Mouse (Mus musculus) lung, postnatal 0 days (tissue): ENCODE measurements around the gene Nsf. TPM values are rescaled to one million over a fixed set of nuclear protein-coding genes. Genes with fewer than 3 reads are reported as not detected.

Experiments
- ATAC-seq: fragments of 200-750 bp; cut with Nextera tagmentation; 2 replicates; pipeline ENCODE4 v1.8.0; 2017; ENCODE audit warnings: moderate library complexity
- DNase-seq: peaks from one replicate; pipeline ENCODE4 v3.0.0-alpha.2; 2016; ENCODE audit warnings: low spot score
- H3K27ac ChIP-seq: fragments of 300-500 bp; sonication (generic); 2 replicates; pipeline ENCODE4 v1.5.1; 2014; ENCODE audit warnings: antibody characterized with exemption, mild to moderate bottlenecking, low read length, mixed read lengths
- H3K27me3 ChIP-seq: fragments of 300-500 bp; sonication (generic); replicated peaks from 2 replicates; pipeline ENCODE4 v1.6.1; 2014; ENCODE audit warnings: low read length, mixed read lengths; ENCODE audit not compliant: insufficient read depth
- H3K36me3 ChIP-seq: fragments of 300-500 bp; sonication (generic); 2 replicates; pipeline ENCODE4 v1.6.1; 2014; ENCODE audit warnings: low read length, mixed read lengths; ENCODE audit not compliant: insufficient read depth
- H3K4me1 ChIP-seq: fragments of 300-500 bp; sonication (generic); 2 replicates; pipeline ENCODE4 v1.6.1; 2014; ENCODE audit warnings: antibody characterized with exemption, low read depth, low read length, mixed read lengths; ENCODE audit not compliant: insufficient read depth
- H3K4me2 ChIP-seq: fragments of 300-500 bp; sonication (generic); replicated peaks from 2 replicates; pipeline ENCODE4 v1.6.1; 2014; ENCODE audit warnings: low read depth, mild to moderate bottlenecking, low read length, moderate library complexity, mixed read lengths
- H3K4me3 ChIP-seq: fragments of 300-500 bp; sonication (generic); 2 replicates; pipeline ENCODE4 v1.5.1; 2014; ENCODE audit warnings: low read depth, low read length
- H3K9ac ChIP-seq: fragments of 300-500 bp; sonication (generic); replicated peaks from 2 replicates; pipeline ENCODE4 v1.6.1; 2014; ENCODE audit warnings: low read depth, mild to moderate bottlenecking
- H3K9me3 ChIP-seq: fragments of 300-500 bp; sonication (generic); 2 replicates; pipeline ENCODE4 v1.6.1; 2016; ENCODE audit warnings: low read length, mixed read lengths
- CTCF ChIP-seq: IDR thresholded peaks from 2 replicates; pipeline ENCODE4 v1.5.1; 2016; ENCODE audit warnings: antibody characterized with exemption, mild to moderate bottlenecking
- EP300 ChIP-seq: IDR thresholded peaks from 2 replicates; pipeline ENCODE4 v1.6.1; 2016; ENCODE audit warnings: antibody characterized with exemption, mild to moderate bottlenecking, control low read depth
- WGBS: fragments of 180-500 bp; shearing (Covaris S2); extraction: QIAGEN DNeasy Blood & Tissue Kit; methylation state at CpG from one replicate; pipeline ENCODE4 v1.1.7; 2014; 5-methylcytosine and 5-hydroxymethylcytosine counted together
- polyA plus RNA-seq: library from polyadenylated mRNA; unstranded; fragments of >200 nt; fragmentation: Nextera tagmentation; extraction: Ambion mirVana; gene quantifications from 2 replicates; pipeline ENCODE4 v1.2.1, GENCODE M21; 2015

Nsf gene
- polyA plus RNA-seq, 1 experiment from 2014 or later = 47.3 TPM

DNA sequence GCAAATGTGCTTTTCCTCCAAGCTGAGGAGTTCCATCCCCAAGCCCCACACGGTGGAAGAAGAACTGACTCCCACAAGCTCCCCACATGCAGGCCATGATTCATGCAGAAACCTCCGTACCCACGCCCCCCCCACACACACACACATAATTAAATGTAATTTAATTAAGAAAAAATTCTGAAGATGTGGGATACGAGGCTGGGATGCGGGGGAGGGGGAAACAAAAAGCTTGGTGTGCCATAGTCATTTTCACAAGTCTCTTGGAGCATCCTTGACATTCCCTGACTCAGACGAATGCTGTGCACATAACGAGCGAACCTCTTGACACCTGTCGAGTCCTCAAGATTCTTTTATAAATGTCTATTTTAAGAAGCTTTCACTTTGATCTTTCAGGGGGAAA, 16.4 kb downstream of the Nsf start:
- Histone ChIP-seq H3K4me3 (no peak overlapping the region), H3K4me2 (0 out of 2 replicates have a peak overlapping the region, but pooled peaks have one; percentile 21), H3K36me3 (no peaks in the 10 kb centered on the region), H3K27me3 (no peaks in the 10 kb centered on the region), H3K9ac (no peak overlapping the region), H3K27ac (peak overlapping the region; percentile 64; the same call in 1 of the 2 replicates), H3K4me1 (no peaks in the 10 kb centered on the region), H3K9me3 (no peaks in the 10 kb centered on the region)
- 64% methylated on average over 9 of the region's 9 CpGs for WGBS
- DNase-seq (peak; percentile 73), ATAC-seq (peak; percentile 83)
- TF ChIP-seq EP300 (peak; percentile 84), CTCF (no peak)

DNA sequence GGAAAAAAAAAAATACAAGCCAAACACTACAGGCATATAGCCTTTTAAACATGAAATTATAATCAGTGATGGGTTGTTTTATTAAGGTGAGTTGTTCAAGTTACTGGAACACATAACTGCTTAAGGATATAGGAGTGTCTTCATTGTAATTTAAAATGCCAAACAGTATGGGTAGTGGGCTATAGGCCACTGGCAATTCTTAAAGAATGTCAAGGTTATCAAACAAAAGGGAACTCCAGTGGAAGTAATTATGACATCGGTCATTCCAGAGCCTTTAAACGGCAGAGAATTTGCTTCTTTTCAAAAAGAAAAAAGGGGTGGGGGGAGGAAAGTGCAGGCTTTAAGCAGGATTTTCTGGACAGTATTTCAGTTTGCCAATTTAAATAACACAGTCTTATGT, 18.1 kb downstream of the Nsf start:
- no peak for ATAC-seq
- WGBS = 45% methylated on average over 2 of the region's 2 CpGs
- TF ChIP-seq CTCF = no peak
- TF ChIP-seq EP300 = no peak

DNA sequence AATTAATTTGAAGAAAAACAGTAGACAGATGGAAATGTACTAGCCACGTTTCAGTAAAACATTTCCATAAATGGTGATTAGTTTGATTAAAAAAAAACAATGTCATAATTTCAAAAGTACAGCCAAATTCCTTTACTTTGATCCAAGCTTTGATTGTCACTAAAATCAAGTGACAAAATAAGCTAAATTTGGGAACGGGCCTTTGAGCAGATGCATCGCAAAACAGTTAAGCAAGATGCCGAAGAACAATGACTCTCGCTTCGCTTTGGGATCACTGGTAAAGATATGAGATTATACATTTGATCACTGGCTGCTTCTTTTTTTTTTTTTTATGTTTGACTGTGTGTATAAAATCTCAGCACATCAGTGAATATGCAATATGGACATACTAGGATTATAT, 20.0 kb downstream of the Nsf start:
- no peak overlapping the region for H3K9ac ChIP-seq
- H3K4me3 ChIP-seq = no peak overlapping the region
- H3K4me1 ChIP-seq = no peaks in the 10 kb centered on the region
- H3K36me3 ChIP-seq = no peaks in the 10 kb centered on the region
- WGBS = 80% methylated on average over 6 of the region's 6 CpGs
- no peak overlapping the region for H3K4me2 ChIP-seq
- H3K9me3 ChIP-seq = no peaks in the 10 kb centered on the region
- no peak for TF ChIP-seq EP300
- no peak for TF ChIP-seq CTCF
- ATAC-seq = no peak
- no peaks in the 10 kb centered on the region for H3K27me3 ChIP-seq
- no peak for DNase-seq
- no peak overlapping the region for H3K27ac ChIP-seq

More for the DNA sequence above, 18.1 kb downstream of the Nsf start:
- H3K9ac ChIP-seq = no peak overlapping the region
- no peak for DNase-seq
- H3K36me3 ChIP-seq = no peaks in the 10 kb centered on the region
- H3K4me2 ChIP-seq = no peak overlapping the region
- no peaks in the 10 kb centered on the region for H3K27me3 ChIP-seq
- H3K4me1 ChIP-seq = no peaks in the 10 kb centered on the region
- H3K27ac ChIP-seq = no peak overlapping the region
- H3K9me3 ChIP-seq = no peaks in the 10 kb centered on the region
- H3K4me3 ChIP-seq = no peak overlapping the region

GRCm38 (mm10) chr11:103923957-103924356, 29.9 kb downstream of the Nsf start:
- no peak overlapping the region for H3K27ac ChIP-seq
- no peak for TF ChIP-seq EP300
- TF ChIP-seq CTCF = no peak
- H3K4me2 ChIP-seq = no peak overlapping the region
- no peaks in the 10 kb centered on the region for H3K27me3 ChIP-seq
- 89% methylated on average over 2 of the region's 2 CpGs for WGBS
- DNase-seq = no peak
- H3K4me1 ChIP-seq = no peaks in the 10 kb centered on the region
- no peaks in the 10 kb centered on the region for H3K36me3 ChIP-seq
- no peaks in the 10 kb centered on the region for H3K9me3 ChIP-seq
- ATAC-seq = no peak
- no peak overlapping the region for H3K4me3 ChIP-seq
- H3K9ac ChIP-seq = no peak overlapping the region

DNA sequence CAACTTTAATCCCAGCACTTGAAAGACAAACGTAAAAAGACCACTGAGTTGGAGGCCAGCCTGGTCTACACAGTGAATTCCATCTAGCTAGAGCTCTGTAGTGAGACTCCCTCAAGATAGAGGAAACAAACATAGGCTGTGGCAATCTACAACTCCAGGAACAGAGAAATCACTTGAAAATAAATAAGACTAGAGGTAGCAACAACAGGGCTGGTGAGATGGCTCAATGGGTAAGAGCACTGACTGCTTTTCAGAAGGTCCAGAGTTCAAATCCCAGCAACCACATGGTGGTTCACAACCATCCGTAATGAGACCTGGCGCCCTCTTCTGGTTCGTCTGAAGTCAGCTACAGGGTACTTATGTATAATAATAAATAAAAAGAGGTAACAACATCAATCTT, 30.6 kb downstream of the Nsf start:
- no peak for DNase-seq
- H3K36me3 ChIP-seq = no peaks in the 10 kb centered on the region
- no peak overlapping the region for H3K9ac ChIP-seq
- no peaks in the 10 kb centered on the region for H3K27me3 ChIP-seq
- no peak for ATAC-seq
- TF ChIP-seq CTCF (no peak), EP300 (no peak)
- no peak overlapping the region for H3K4me3 ChIP-seq
- no peaks in the 10 kb centered on the region for H3K4me1 ChIP-seq
- H3K27ac ChIP-seq = no peak overlapping the region
- no peaks in the 10 kb centered on the region for H3K9me3 ChIP-seq
- 81% methylated on average over 4 of the region's 4 CpGs for WGBS
- no peak overlapping the region for H3K4me2 ChIP-seq

GRCm38 (mm10) chr11:103922812-103923211, 31.0 kb downstream of the Nsf start:
- no peaks in the 10 kb centered on the region for H3K9me3 ChIP-seq
- no peak for TF ChIP-seq EP300
- TF ChIP-seq CTCF = no peak
- no peaks in the 10 kb centered on the region for H3K4me1 ChIP-seq
- H3K27ac ChIP-seq = no peak overlapping the region
- no peaks in the 10 kb centered on the region for H3K36me3 ChIP-seq
- H3K4me3 ChIP-seq = no peak overlapping the region
- no peak overlapping the region for H3K4me2 ChIP-seq
- 88% methylated on average over 10 of the region's 10 CpGs for WGBS
- no peak for DNase-seq
- no peak for ATAC-seq
- H3K9ac ChIP-seq = no peak overlapping the region
- no peaks in the 10 kb centered on the region for H3K27me3 ChIP-seq

- WGBS = 68% methylated on average over 5 of the region's 5 CpGs
- H3K36me3 ChIP-seq = peaks cover 3% of the 10 kb centered on the region; the same call in 1 of the 2 replicates
- no peak overlapping the region for H3K9ac ChIP-seq
- H3K4me2 ChIP-seq = no peak overlapping the region
- no peak overlapping the region for H3K27ac ChIP-seq
- TF ChIP-seq EP300 = no peak
- TF ChIP-seq CTCF = no peak
- H3K9me3 ChIP-seq = no peaks in the 10 kb centered on the region
- no peak for ATAC-seq
- H3K4me3 ChIP-seq = no peak overlapping the region
- no peaks in the 10 kb centered on the region for H3K4me1 ChIP-seq
- DNase-seq = peak; percentile 42
- H3K27me3 ChIP-seq = no peaks in the 10 kb centered on the region
These were observed 33.2 kb downstream of the Nsf start for GRCm38 (mm10) chr11:103920665-103921064.
